Mouse (Mus musculus): Measurements from ENCODE around the gene Ptprs.

GRCm38 (mm10) chr17:56453689-56454088 is 22.6 kb downstream of the Ptprs start:
- TF ChIP-seq CTCF (IDR thresholded peaks at IDR 0.05; ENCODE audit: extremely low read depth, insufficient read depth, low read length) (no peak), POLR2A (IDR thresholded peaks at IDR 0.05; ENCODE audit: extremely low read depth, insufficient read depth, low read length) (no peak)

Data from cortical plate, adult 2 months (tissue).